Mouse (Mus musculus) liver, embryonic 14 days (tissue): ENCODE results near the gene Ankrd28. TPM values are rescaled to one million over a fixed set of nuclear protein-coding genes. Genes with fewer than 3 reads are reported as not detected.

Experiments
- polyA plus RNA-seq: library from polyadenylated mRNA; depleted of rRNA; stranded (reverse); fragments of >200 nt; gene quantifications from 2 replicates; pipeline ENCODE4 v1.2.3, GENCODE M21; 2012; rRNA removed

Gene Ankrd28
- 4.9 and 5.9 TPM in 2 replicates for polyA plus RNA-seq

GRCm38 (mm10) chr14:31830571-31831369 is at the start of gene Ankrd28:
TSS of gene Ankrd28 (minus strand) at chr14:31830651.

Other genes with a start within 250 kb of the Ankrd28 start
- gene Colq, start 239.3 kb downstream of the Ankrd28 start, polyA plus RNA-seq: 0.06 and 0.09 TPM in 2 replicates
- not detected in 2 replicates for gene Gm49387, start 189.8 kb downstream of the Ankrd28 start, polyA plus RNA-seq
- 7.8 and 8.0 TPM in 2 replicates for gene Btd, start 189.6 kb downstream of the Ankrd28 start, polyA plus RNA-seq
- 6.5 and 7.2 TPM in 2 replicates for gene Hacl1, start 189.4 kb downstream of the Ankrd28 start, polyA plus RNA-seq
- under 0.01 TPM in 1 of 2 replicates, not detected in the other for gene Galnt15, start 198.3 kb upstream of the Ankrd28 start, polyA plus RNA-seq